Mouse (Mus musculus) cerebellum, adult 8-10 months (tissue): ENCODE data around the gene Hvcn1.

ENCODE experiments used
- DNase-seq: peaks from one replicate; pipeline ENCODE4 v3.0.0; 2022

Hvcn1 gene

DNA sequence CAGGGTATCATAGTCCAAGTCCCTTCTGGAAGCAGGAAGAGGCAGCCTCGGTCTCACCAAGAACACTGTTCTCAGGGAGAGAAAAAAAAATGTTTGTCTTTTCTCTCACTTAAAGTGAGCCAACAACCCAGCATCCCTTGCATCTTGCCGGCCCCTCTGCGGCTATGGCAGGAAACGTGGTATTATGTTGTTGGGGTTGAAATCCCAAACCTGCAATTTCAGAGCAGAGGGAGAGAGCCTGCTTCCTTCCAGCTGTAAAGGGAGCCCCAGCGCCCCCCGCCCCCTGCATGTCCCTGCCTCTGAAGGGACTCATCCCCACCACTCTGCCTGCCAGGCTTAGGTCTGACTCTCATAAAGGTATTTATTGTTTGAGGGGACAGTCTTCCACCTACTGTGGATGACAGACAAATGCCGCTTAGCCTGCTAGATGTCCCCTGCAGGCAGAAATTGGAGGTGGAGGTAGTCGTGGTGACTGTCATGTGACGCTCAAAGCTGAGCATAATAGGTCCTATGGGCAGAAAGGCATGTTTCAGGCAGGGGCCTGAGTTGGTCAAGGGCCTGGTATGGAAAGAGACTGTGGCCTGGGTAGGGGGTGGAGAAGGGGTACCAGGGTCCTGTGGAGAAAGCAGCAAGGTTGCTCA lies 28.7 kb downstream of the Hvcn1 start:
- DNase-seq: no peak

- no peak for DNase-seq
These were observed 30.6 kb downstream of the Hvcn1 start for GRCm38 (mm10) chr5:122237200-122237599.

GRCm38 (mm10) chr5:122239618-122240017 lies 33.0 kb downstream of the Hvcn1 start:
- no peak for DNase-seq

DNA sequence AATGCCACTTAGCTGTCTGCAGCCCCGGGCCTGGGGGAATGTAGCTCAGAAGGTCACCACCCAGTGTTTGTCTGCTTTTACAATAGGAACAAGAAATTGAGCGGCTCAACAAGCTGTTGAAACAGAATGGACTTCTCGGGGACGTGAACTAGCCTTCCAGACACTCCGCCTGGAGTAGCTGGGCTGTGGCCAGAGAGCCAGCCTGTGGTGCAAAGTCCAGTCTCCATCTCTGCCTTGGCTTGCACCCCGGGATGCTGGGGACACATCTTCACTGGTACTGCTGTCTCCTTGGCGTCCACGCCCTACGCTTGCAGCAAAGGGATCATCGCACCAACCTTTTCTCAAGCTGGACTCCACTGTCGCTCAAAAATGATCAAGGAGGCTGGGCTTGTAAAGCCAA lies 33.9 kb downstream of the Hvcn1 start:
- DNase-seq: no peak

DNA sequence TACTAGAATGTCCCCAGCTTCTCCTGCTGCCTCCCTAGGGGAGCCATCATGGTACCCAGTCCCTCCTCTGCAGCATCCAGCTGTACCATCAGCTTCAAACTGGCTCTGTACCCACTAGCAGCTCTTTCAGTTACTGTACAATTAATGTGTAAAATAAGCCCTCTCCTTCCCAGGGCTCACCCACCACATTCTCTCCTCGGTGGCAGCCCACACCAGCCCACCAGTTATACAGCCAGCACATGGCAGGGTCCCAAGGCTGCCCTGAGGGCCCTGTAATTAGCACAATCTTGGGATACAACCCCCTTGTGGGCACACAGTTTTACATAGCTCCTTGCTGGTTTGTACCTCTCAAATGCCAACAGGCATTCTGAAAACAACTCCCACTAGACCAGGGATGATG lies 34.4 kb downstream of the Hvcn1 start:
- DNase-seq: no peak

GRCm38 (mm10) chr5:122242521-122243123 lies 36.0 kb downstream of the Hvcn1 start:
- no peak for DNase-seq

DNA sequence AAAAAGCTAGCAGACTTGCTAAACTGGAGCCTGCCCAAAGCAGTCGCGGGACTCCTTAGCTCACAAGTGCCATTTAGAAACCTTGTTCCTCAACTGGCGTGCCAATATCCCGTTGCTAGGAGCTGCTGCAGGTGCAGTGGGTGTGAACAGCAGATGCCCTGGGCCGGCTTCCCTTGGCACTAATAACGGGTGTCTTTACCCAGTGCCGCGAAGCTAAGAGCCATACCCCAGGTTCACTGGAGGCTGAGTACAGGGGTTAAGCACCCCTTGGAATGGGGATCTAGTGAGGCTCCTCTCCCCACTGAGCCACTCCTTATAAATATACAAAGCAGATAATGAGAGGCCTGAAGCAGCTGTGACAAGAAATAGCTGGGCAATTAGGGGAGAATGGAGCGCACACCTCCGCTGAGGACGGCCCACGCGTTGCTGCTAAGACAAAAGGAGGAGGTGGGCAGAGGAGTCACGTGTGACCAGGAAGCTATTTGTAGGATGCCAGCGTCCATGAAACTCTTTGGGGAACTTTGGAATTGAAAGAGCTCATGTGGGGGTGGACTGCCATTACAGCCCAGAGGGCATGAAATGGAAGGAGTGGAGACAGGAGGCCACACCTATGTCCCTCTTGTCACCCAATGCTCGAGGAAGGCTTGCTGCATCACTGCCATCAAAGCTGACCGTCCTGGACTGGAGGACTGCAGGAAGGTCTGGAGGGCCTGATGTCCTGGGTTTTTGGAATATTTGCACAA lies 37.3 kb downstream of the Hvcn1 start:
- DNase-seq: no peak

DNA sequence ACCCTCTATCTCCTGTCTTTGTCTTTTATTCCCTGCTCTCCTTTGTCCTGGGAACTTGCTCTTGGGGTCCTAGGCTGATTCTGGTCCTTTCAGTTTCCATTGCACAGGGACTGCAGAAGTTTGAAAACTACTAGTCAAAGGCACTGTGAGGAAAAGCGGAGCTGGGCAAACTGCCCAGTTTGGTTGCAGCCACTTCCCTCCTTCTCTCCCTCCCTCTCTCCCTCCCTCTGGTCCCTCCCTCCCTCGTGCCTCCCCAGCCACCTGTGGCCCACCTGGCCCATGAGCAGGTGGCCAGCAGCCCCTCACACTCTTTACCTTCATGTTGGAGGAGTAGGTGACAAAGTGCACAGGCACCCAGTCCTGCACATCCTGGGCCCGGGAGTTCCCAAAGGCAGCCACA lies 38.6 kb downstream of the Hvcn1 start:
- DNase-seq: no peak

GRCm38 (mm10) chr5:122246547-122247167 lies 40.1 kb downstream of the Hvcn1 start:
- DNase-seq: no peak

- DNase-seq: no peak
These were observed 40.9 kb downstream of the Hvcn1 start for GRCm38 (mm10) chr5:122247529-122247928.

DNA sequence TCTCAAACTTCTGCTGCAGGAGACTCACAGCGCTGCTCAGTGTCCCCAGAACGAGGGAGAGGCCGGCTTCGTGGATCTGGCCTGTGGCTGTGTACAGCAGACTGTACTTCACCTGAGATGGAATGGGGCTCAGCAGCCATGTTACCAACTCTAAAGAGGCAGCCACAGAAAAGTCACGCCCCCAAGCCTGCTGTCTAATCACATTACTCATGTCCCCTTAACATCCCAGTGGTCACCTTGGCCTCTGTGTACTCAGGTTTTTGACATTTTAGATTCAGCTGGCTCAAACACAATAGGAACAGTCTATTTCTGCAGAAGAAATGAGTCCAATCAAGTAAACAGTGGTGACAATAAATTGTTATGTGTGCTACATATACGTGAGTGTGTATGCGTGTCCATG lies 41.3 kb downstream of the Hvcn1 start:
- DNase-seq: no peak

- DNase-seq: peak; percentile 44
These were observed 42.7 kb downstream of the Hvcn1 start for GRCm38 (mm10) chr5:122249281-122249680.

GRCm38 (mm10) chr5:122251895-122252606 lies 45.4 kb downstream of the Hvcn1 start:
- no peak for DNase-seq

GRCm38 (mm10) chr5:122258027-122258741 lies 51.6 kb downstream of the Hvcn1 start:
- no peak for DNase-seq

GRCm38 (mm10) chr5:122262104-122262503 lies 55.5 kb downstream of the Hvcn1 start:
- DNase-seq: no peak

- DNase-seq: peak; percentile 83
These were observed 57.6 kb downstream of the Hvcn1 start, which contains the start of gene Tctn1 for GRCm38 (mm10) chr5:122263933-122264905. Tctn1 (minus strand) TSS chr5:122264460.

- no peak for DNase-seq
These were observed 58.6 kb downstream of the Hvcn1 start for GRCm38 (mm10) chr5:122265187-122265586.

DNA sequence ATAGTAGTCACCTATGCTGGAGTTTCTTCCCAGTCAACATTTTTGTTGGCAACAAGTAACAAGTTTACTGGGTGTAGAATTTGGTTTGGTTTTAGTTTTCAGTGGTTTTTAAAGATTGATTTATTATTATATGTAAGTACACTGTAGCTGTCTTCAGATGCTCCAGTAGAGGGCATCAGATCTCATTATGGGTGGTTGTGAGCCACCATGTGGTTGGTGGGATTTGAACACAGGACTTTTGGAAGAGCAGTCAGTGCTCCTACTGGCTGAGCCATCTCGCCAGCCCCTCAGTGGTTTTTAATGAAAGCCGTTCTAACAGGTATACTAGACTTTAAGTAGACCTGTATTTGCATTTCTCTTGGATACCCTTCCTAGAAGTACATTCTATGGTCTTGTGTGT lies 59.3 kb downstream of the Hvcn1 start:
- DNase-seq: no peak

DNA sequence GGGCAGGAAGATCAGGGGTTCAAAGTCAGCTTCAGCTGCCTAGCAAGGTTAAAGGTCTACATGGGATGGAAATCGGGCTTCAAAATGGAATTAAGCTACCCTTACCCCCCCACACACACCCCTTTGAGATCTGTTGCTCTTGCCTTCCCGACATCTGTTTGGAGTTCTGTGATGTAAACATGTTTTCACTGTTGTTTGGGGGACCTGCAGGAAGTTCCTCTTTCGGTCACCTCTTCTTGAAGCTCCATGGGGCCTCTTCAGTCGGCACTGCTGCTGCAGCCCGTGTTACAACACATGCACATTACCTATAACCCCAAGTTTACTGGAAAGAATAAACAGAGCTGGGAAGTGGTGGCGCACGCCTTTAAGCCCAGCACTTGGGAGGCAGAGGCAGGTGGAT lies 60.5 kb downstream of the Hvcn1 start:
- no peak for DNase-seq

- DNase-seq: peak; percentile 81
These were observed 61.3 kb downstream of the Hvcn1 start for GRCm38 (mm10) chr5:122267899-122268298.
